Comparison of ENCODE assay signal across 8 mouse cellular contexts in genomic region chr5:123992193-123992637, GRCm38 (mm10). TPM values are rescaled to one million over a fixed set of nuclear protein-coding genes. Genes with fewer than 3 reads are reported as not detected.
DNase-seq lines count a peak whose midpoint lies in the region; ATAC-seq and TF ChIP-seq lines count a peak whose summit lies in the region.

No protein-coding gene starts in this region.

- no peak overlapping the region for H3K4me2 ChIP-seq in limb, embryonic 15.5 days
- H3K4me2 ChIP-seq in embryonic facial prominence, embryonic 14.5 days (ENCODE audit: low read depth, low read length) = no peak overlapping the region
- no peak overlapping the region for H3K4me2 ChIP-seq in heart, embryonic 16.5 days (ENCODE audit: low read depth, low read length)
- no peak overlapping the region for H3K4me2 ChIP-seq in lung, embryonic 14.5 days
- H3K4me2 ChIP-seq in midbrain, postnatal 0 days (ENCODE audit: low read depth, low read length, poor library complexity, severe bottlenecking) = no peak overlapping the region

- H3K4me1 ChIP-seq in limb, embryonic 15.5 days = peaks cover 14% of the 10 kb centered on the region
- peaks cover 39% of the 10 kb centered on the region for H3K4me1 ChIP-seq in limb, embryonic 10.5 days
- no peaks in the 10 kb centered on the region for H3K4me1 ChIP-seq in embryonic facial prominence, embryonic 14.5 days (ENCODE audit: control insufficient read depth, insufficient read depth, low read length)
- H3K4me1 ChIP-seq in heart, embryonic 16.5 days (ENCODE audit: control insufficient read depth, insufficient read depth, low read length) = peaks cover 31% of the 10 kb centered on the region
- H3K4me1 ChIP-seq in lung, embryonic 14.5 days (ENCODE audit: insufficient read depth) = no peaks in the 10 kb centered on the region
- H3K4me1 ChIP-seq in midbrain, postnatal 0 days (ENCODE audit: insufficient read depth, low read length) = no peaks in the 10 kb centered on the region

- H3K36me3 ChIP-seq in limb, embryonic 15.5 days = 0 out of 2 replicates have a peak, but pooled peaks cover 3% of the 10 kb centered on the region
- H3K36me3 ChIP-seq in limb, embryonic 10.5 days = no peaks in the 10 kb centered on the region
- H3K36me3 ChIP-seq in embryonic facial prominence, embryonic 14.5 days (ENCODE audit: control insufficient read depth, insufficient read depth, low read length) = peaks cover 7% of the 10 kb centered on the region; the same call in 1 of the 2 replicates
- H3K36me3 ChIP-seq in heart, embryonic 16.5 days (ENCODE audit: control insufficient read depth, insufficient read depth) = no peaks in the 10 kb centered on the region
- H3K36me3 ChIP-seq in lung, embryonic 14.5 days (ENCODE audit: insufficient read depth) = no peaks in the 10 kb centered on the region
- peaks cover 14% of the 10 kb centered on the region for H3K36me3 ChIP-seq in midbrain, postnatal 0 days (ENCODE audit: insufficient read depth, low read length)

- no peak for DNase-seq in limb, embryonic 10.5 days (ENCODE audit: low spot score)
- no peak for DNase-seq in embryonic facial prominence, embryonic 14.5 days (ENCODE audit: low spot score)
- DNase-seq in lung, embryonic 14.5 days = peak; percentile 47
- DNase-seq in layer of hippocampus, postnatal 36 days = no peak
- DNase-seq in midbrain, postnatal 0 days (ENCODE audit: low spot score) = no peak
- DNase-seq in cerebellum, adult 9-10 months = no peak

- no peak overlapping the region for H3K4me3 ChIP-seq in limb, embryonic 15.5 days
- H3K4me3 ChIP-seq in limb, embryonic 10.5 days = no peak overlapping the region
- no peak overlapping the region for H3K4me3 ChIP-seq in embryonic facial prominence, embryonic 14.5 days (ENCODE audit: low read depth, low read length)
- no peak overlapping the region for H3K4me3 ChIP-seq in heart, embryonic 16.5 days (ENCODE audit: low read length)
- no peak overlapping the region for H3K4me3 ChIP-seq in lung, embryonic 14.5 days (ENCODE audit: low read depth, low read length)
- H3K4me3 ChIP-seq in midbrain, postnatal 0 days (ENCODE audit: low read depth, low read length) = no peak overlapping the region

- 77% methylated on average over 10 of the region's 10 CpGs for WGBS in limb, embryonic 15.5 days
- 82% methylated on average over 10 of the region's 10 CpGs for WGBS in limb, embryonic 10.5 days
- WGBS in embryonic facial prominence, embryonic 14.5 days = 72% methylated on average over 8 of the region's 10 CpGs
- 55% methylated on average over 10 of the region's 10 CpGs for WGBS in heart, embryonic 16.5 days
- 68% methylated on average over 10 of the region's 10 CpGs for WGBS in lung, embryonic 14.5 days
- WGBS in midbrain, postnatal 0 days = 77% methylated on average over 10 of the region's 10 CpGs

- H3K9me3 ChIP-seq in limb, embryonic 15.5 days = no peaks in the 10 kb centered on the region
- H3K9me3 ChIP-seq in limb, embryonic 10.5 days (replicated peaks) = no peaks in the 10 kb centered on the region
- no peaks in the 10 kb centered on the region for H3K9me3 ChIP-seq in embryonic facial prominence, embryonic 14.5 days (ENCODE audit: control insufficient read depth, low read length)
- no peaks in the 10 kb centered on the region for H3K9me3 ChIP-seq in heart, embryonic 16.5 days (replicated peaks; ENCODE audit: control insufficient read depth, low read length)
- H3K9me3 ChIP-seq in lung, embryonic 14.5 days (ENCODE audit: low read depth, low read length) = no peaks in the 10 kb centered on the region
- no peaks in the 10 kb centered on the region for H3K9me3 ChIP-seq in midbrain, postnatal 0 days (ENCODE audit: low read length)

- no peaks in the 10 kb centered on the region for H3K27me3 ChIP-seq in limb, embryonic 15.5 days
- no peaks in the 10 kb centered on the region for H3K27me3 ChIP-seq in limb, embryonic 10.5 days (ENCODE audit: low read depth, poor library complexity, severe bottlenecking)
- no peaks in the 10 kb centered on the region for H3K27me3 ChIP-seq in embryonic facial prominence, embryonic 14.5 days (replicated peaks; ENCODE audit: control insufficient read depth, insufficient read depth, low read length)
- no peaks in the 10 kb centered on the region for H3K27me3 ChIP-seq in heart, embryonic 16.5 days (ENCODE audit: control insufficient read depth, insufficient read depth, low read length)
- H3K27me3 ChIP-seq in lung, embryonic 14.5 days (ENCODE audit: insufficient read depth, low read length) = no peaks in the 10 kb centered on the region
- no peaks in the 10 kb centered on the region for H3K27me3 ChIP-seq in midbrain, postnatal 0 days (ENCODE audit: insufficient read depth, low read length)

- no peak for TF ChIP-seq CTCF in lung, embryonic 14.5 days (IDR thresholded peaks at IDR 0.05; ENCODE audit: low read depth)
- TF ChIP-seq CTCF in midbrain, postnatal 0 days (IDR thresholded peaks at IDR 0.05) = no peak

- H3K9ac ChIP-seq in limb, embryonic 15.5 days = no peak overlapping the region
- 0 out of 2 replicates have a peak overlapping the region, but pooled peaks have one; percentile 8 for H3K9ac ChIP-seq in embryonic facial prominence, embryonic 14.5 days (ENCODE audit: low read depth, low read length)
- H3K9ac ChIP-seq in heart, embryonic 16.5 days (ENCODE audit: low read length) = no peak overlapping the region; the same call in 1 of the 2 replicates
- H3K9ac ChIP-seq in lung, embryonic 14.5 days = no peak overlapping the region
- no peak overlapping the region for H3K9ac ChIP-seq in midbrain, postnatal 0 days (replicated peaks; ENCODE audit: low read length, poor library complexity, severe bottlenecking)

- ATAC-seq in limb, embryonic 15.5 days (ENCODE audit: insufficient number of reproducible peaks, low FRiP score, low TSS enrichment, low read depth) = no peak
- no peak for ATAC-seq in embryonic facial prominence, embryonic 14.5 days (ENCODE audit: low read depth)
- ATAC-seq in heart, embryonic 16.5 days (replicated peaks; ENCODE audit: extremely low read depth, insufficient read depth, low FRiP score) = peak; percentile 43
- peak; percentile 20; the same call in 1 of the 2 replicates for ATAC-seq in lung, embryonic 14.5 days (ENCODE audit: insufficient read depth)
- ATAC-seq in midbrain, postnatal 0 days (ENCODE audit: low FRiP score) = no peak

- H3K27ac ChIP-seq in limb, embryonic 15.5 days = peak overlapping the region; percentile 58; the same call in 1 of the 2 replicates
- H3K27ac ChIP-seq in limb, embryonic 10.5 days = no peak overlapping the region
- no peak overlapping the region for H3K27ac ChIP-seq in embryonic facial prominence, embryonic 14.5 days (replicated peaks; ENCODE audit: low read depth, low read length)
- H3K27ac ChIP-seq in heart, embryonic 16.5 days (ENCODE audit: low read length) = peak overlapping the region; percentile 74
- H3K27ac ChIP-seq in lung, embryonic 14.5 days (ENCODE audit: low read depth) = 0 out of 2 replicates have a peak overlapping the region, but pooled peaks have one; percentile 25
- H3K27ac ChIP-seq in midbrain, postnatal 0 days (ENCODE audit: low read depth, low read length) = no peak overlapping the region

RNA-seq across cellular contexts. Expression of gene Hip1r, which starts 18.8 kb away (rescaled TPM):
- polyA plus RNA-seq in limb, embryonic 15.5 days (2015; fragmentation: Nextera tagmentation; extraction: Ambion mirVana) = 12.4 and 17.4 TPM in 2 replicates
- 7.1 and 8.3 TPM in 2 replicates for polyA plus RNA-seq in limb, embryonic 10.5 days (2016; fragmentation: Nextera tagmentation; extraction: Ambion mirVana)
- polyA plus RNA-seq in embryonic facial prominence, embryonic 14.5 days (2014; fragmentation: Nextera tagmentation; extraction: Ambion mirVana) = 7.5 and 8.4 TPM in 2 replicates
- 11.2 and 11.7 TPM in 2 replicates for polyA plus RNA-seq in heart, embryonic 16.5 days (2015; fragmentation: Nextera tagmentation; extraction: Ambion mirVana)
- polyA plus RNA-seq in lung, embryonic 14.5 days (2014; fragmentation: Nextera tagmentation; extraction: Ambion mirVana) = 9.1 and 9.3 TPM in 2 replicates
- 10 to 100 TPM; 39.4 to 41.2 TPM for total RNA-seq in layer of hippocampus, postnatal 36 days (2021)
- total RNA-seq in midbrain, postnatal 0 days (2014; rRNA removed) = 42.9 and 45.4 TPM in 2 replicates
- polyA plus RNA-seq in midbrain, postnatal 0 days (2015; fragmentation: Nextera tagmentation; extraction: Ambion mirVana) = 25.8 and 30.8 TPM in 2 replicates

RNA-seq across cellular contexts. Expression of gene Vps37b, which starts 39.9 kb away (rescaled TPM):
- 34.7 and 37.8 TPM in 2 replicates for polyA plus RNA-seq in limb, embryonic 15.5 days (2015; fragmentation: Nextera tagmentation; extraction: Ambion mirVana)
- polyA plus RNA-seq in limb, embryonic 10.5 days (2016; fragmentation: Nextera tagmentation; extraction: Ambion mirVana) = 40.5 and 42.6 TPM in 2 replicates
- 30.4 and 31.7 TPM in 2 replicates for polyA plus RNA-seq in embryonic facial prominence, embryonic 14.5 days (2014; fragmentation: Nextera tagmentation; extraction: Ambion mirVana)
- polyA plus RNA-seq in heart, embryonic 16.5 days (2015; fragmentation: Nextera tagmentation; extraction: Ambion mirVana) = 58.7 and 61.4 TPM in 2 replicates
- 34.8 and 39.3 TPM in 2 replicates for polyA plus RNA-seq in lung, embryonic 14.5 days (2014; fragmentation: Nextera tagmentation; extraction: Ambion mirVana)
- 10 to 100 TPM; 32.6 to 40.8 TPM for total RNA-seq in layer of hippocampus, postnatal 36 days (2021)
- 52.3 and 75.5 TPM in 2 replicates for total RNA-seq in midbrain, postnatal 0 days (2014; rRNA removed)
- polyA plus RNA-seq in midbrain, postnatal 0 days (2015; fragmentation: Nextera tagmentation; extraction: Ambion mirVana) = 54.3 and 56.2 TPM in 2 replicates

Comparison
In these comparisons a context has a peak if more than half of its experiments do, and no peak if none do; other contexts are left out.
1. H3K27ac ChIP-seq: peak in limb, embryonic 15.5 days (single experiment), heart, embryonic 16.5 days (single experiment) and lung, embryonic 14.5 days (single experiment); none in limb, embryonic 10.5 days (single experiment), embryonic facial prominence, embryonic 14.5 days (single experiment) and midbrain, postnatal 0 days (single experiment).
2. ATAC-seq: peak in heart, embryonic 16.5 days (single experiment) and lung, embryonic 14.5 days (single experiment); none in limb, embryonic 15.5 days (single experiment), embryonic facial prominence, embryonic 14.5 days (single experiment) and midbrain, postnatal 0 days (single experiment).